Mouse (Mus musculus) neural tube, embryonic 14.5 days (tissue): Measurements from ENCODE around the gene D1Ertd622e. TPM values are rescaled to one million over a fixed set of nuclear protein-coding genes. Genes with fewer than 3 reads are reported as not detected.

ENCODE experiments used
- ATAC-seq: fragments of 200-750 bp; cut with Nextera tagmentation; 2 replicates; pipeline ENCODE4 v1.8.0; 2017; ENCODE audit warnings: low read depth, mild to moderate bottlenecking, moderate TSS enrichment, moderate library complexity
- H3K27ac ChIP-seq: fragments of 300-500 bp; sonication (generic); 2 replicates; pipeline ENCODE4 v1.5.1; 2014; ENCODE audit warnings: low read depth, mild to moderate bottlenecking, control low read depth, low read length, moderate library complexity, mixed read lengths
- H3K27me3 ChIP-seq: fragments of 300-500 bp; sonication (generic); 2 replicates; pipeline ENCODE4 v1.6.1; 2014; ENCODE audit warnings: low read length; ENCODE audit not compliant: control insufficient read depth, insufficient read depth
- H3K36me3 ChIP-seq: fragments of 300-500 bp; sonication (generic); 2 replicates; pipeline ENCODE4 v1.6.1; 2014; ENCODE audit warnings: low read length, mixed read lengths; ENCODE audit not compliant: control insufficient read depth, insufficient read depth
- H3K4me1 ChIP-seq: fragments of 300-500 bp; sonication (generic); 2 replicates; pipeline ENCODE4 v1.6.1; 2014; ENCODE audit warnings: low read length; ENCODE audit not compliant: control insufficient read depth, insufficient read depth
- H3K4me2 ChIP-seq: fragments of 300-500 bp; sonication (generic); 2 replicates; pipeline ENCODE4 v1.6.1; 2014; ENCODE audit warnings: mild to moderate bottlenecking, low read depth, low read length, control low read depth
- H3K4me3 ChIP-seq: fragments of 300-500 bp; sonication (generic); 2 replicates; pipeline ENCODE4 v1.5.1; 2014; ENCODE audit warnings: low read depth, low read length, control low read depth, mixed read lengths
- H3K9ac ChIP-seq: fragments of 300-500 bp; sonication (generic); replicated peaks from 2 replicates; pipeline ENCODE4 v1.6.1; 2014; ENCODE audit warnings: low read depth, mild to moderate bottlenecking, control low read depth, low read length, mixed read lengths
- H3K9me3 ChIP-seq: fragments of 300-500 bp; sonication (generic); 2 replicates; pipeline ENCODE4 v1.6.1; 2016; ENCODE audit warnings: low read length; ENCODE audit not compliant: control insufficient read depth
- WGBS: fragments of 180-500 bp; shearing (Covaris S2); extraction: QIAGEN DNeasy Blood & Tissue Kit; methylation state at CpG from one replicate; pipeline ENCODE4 v1.1.7; 2014; 5-methylcytosine and 5-hydroxymethylcytosine counted together
- polyA plus RNA-seq: library from polyadenylated mRNA; unstranded; fragments of >200 nt; fragmentation: Nextera tagmentation; extraction: Ambion mirVana; gene quantifications from 2 replicates; pipeline ENCODE4 v1.2.1, GENCODE M21; 2014

D1Ertd622e gene
- polyA plus RNA-seq, 1 experiment from 2014 or later = 62.2 TPM

DNA sequence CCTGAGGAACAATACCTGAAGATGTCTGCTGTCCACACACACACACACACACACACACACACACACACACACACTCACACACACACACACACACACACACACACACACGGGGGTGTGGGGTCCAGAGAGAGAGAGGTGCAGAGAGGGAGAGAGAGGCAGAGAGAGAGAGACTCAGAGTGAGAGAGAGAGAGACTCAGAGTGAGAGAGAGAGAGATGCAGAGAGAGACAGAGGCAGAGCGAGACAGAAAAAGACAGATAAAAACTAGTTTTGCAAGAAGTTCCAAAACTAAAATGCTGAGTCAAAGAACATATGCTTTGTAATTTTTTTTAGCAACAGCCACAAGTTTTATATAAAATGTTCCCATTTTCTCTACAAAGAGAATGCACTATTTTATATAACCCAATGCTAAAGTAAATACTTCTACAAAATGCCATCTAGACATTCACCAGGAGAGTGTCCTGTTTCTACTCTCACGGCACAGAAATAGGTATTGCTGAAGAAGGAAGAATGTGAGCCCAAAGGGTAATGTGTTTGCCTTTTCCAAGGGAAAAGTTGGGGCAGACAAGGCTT lies 11.2 kb downstream of the D1Ertd622e start:
- WGBS = 86% methylated on average over 3 of the region's 3 CpGs
- Histone ChIP-seq H3K27ac (no peak overlapping the region), H3K27me3 (no peaks in the 10 kb centered on the region), H3K4me3 (no peak overlapping the region), H3K4me2 (no peak overlapping the region), H3K9ac (no peak overlapping the region), H3K36me3 (no peaks in the 10 kb centered on the region), H3K4me1 (no peaks in the 10 kb centered on the region), H3K9me3 (no peaks in the 10 kb centered on the region)
- no peak for ATAC-seq

DNA sequence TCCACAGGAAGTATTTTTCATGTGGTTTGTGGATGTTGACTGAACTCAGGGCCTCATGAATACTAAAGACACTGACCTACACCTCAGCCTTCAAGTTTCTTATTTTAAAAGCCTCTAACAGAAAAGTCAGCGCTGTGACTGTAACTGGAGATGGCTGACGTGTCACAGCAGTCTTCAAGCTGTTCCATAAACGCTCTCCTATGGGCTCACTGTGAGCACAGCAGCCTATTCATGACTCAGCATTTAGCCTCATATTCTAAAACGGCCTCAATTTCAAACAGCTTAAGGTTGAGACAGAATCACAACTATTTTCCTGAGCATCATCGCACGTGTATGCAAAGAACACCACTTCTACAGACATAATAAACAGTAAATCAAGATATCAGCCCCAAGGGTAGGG lies 11.8 kb downstream of the D1Ertd622e start:
- H3K4me2 ChIP-seq = no peak overlapping the region
- H3K4me1 ChIP-seq = no peaks in the 10 kb centered on the region
- no peaks in the 10 kb centered on the region for H3K27me3 ChIP-seq
- ATAC-seq = no peak
- WGBS = 58% methylated on average over 6 of the region's 6 CpGs
- no peak overlapping the region for H3K27ac ChIP-seq
- H3K36me3 ChIP-seq = no peaks in the 10 kb centered on the region; the same call in 1 of the 2 replicates
- no peak overlapping the region for H3K9ac ChIP-seq
- H3K9me3 ChIP-seq = no peaks in the 10 kb centered on the region
- H3K4me3 ChIP-seq = no peak overlapping the region

DNA sequence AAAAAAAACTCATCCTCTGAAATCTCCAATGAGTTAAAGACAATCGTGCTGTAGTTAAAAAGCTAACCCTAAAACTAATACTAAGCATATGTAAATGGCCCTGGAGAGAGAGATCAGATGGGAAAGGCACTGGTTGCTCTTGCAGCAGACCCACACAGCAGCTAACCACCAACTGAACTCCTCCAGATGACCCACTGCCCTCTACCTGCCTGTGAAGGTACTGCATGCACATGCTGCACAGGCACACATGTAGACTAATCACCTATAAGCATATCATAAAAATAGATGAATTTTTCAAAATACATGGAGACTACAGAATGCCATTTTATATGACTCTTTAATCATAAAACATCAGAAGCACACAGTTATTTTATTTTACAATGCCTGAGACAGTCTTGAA lies 14.8 kb downstream of the D1Ertd622e start:
- 91% methylated on average over 1 of the region's 1 CpGs for WGBS
- Histone ChIP-seq H3K4me1 (no peaks in the 10 kb centered on the region), H3K9me3 (no peaks in the 10 kb centered on the region), H3K36me3 (no peaks in the 10 kb centered on the region; the same call in 1 of the 2 replicates), H3K27ac (no peak overlapping the region), H3K27me3 (no peaks in the 10 kb centered on the region), H3K4me3 (no peak overlapping the region), H3K9ac (no peak overlapping the region), H3K4me2 (no peak overlapping the region)
- ATAC-seq = no peak

- H3K4me3 ChIP-seq = no peak overlapping the region
- H3K4me2 ChIP-seq = no peak overlapping the region
- H3K9ac ChIP-seq = no peak overlapping the region
- H3K4me1 ChIP-seq = no peaks in the 10 kb centered on the region; the same call in 1 of the 2 replicates
- no peaks in the 10 kb centered on the region for H3K27me3 ChIP-seq
- no peaks in the 10 kb centered on the region for H3K36me3 ChIP-seq
- ATAC-seq = no peak
- no peak overlapping the region for H3K27ac ChIP-seq
- WGBS = 93% methylated on average over 8 of the region's 8 CpGs
- no peaks in the 10 kb centered on the region for H3K9me3 ChIP-seq
These were observed 27.8 kb downstream of the D1Ertd622e start for GRCm38 (mm10) chr1:97634104-97634503.

GRCm38 (mm10) chr1:97632545-97633256 lies 29.2 kb downstream of the D1Ertd622e start:
- H3K4me3 ChIP-seq = no peak overlapping the region
- no peaks in the 10 kb centered on the region for H3K36me3 ChIP-seq
- WGBS = 92% methylated on average over 10 of the region's 11 CpGs
- H3K27ac ChIP-seq = no peak overlapping the region
- H3K9me3 ChIP-seq = no peaks in the 10 kb centered on the region
- no peak overlapping the region for H3K4me2 ChIP-seq
- H3K4me1 ChIP-seq = no peaks in the 10 kb centered on the region; the same call in 1 of the 2 replicates
- no peak for ATAC-seq
- H3K27me3 ChIP-seq = no peaks in the 10 kb centered on the region
- no peak overlapping the region for H3K9ac ChIP-seq

DNA sequence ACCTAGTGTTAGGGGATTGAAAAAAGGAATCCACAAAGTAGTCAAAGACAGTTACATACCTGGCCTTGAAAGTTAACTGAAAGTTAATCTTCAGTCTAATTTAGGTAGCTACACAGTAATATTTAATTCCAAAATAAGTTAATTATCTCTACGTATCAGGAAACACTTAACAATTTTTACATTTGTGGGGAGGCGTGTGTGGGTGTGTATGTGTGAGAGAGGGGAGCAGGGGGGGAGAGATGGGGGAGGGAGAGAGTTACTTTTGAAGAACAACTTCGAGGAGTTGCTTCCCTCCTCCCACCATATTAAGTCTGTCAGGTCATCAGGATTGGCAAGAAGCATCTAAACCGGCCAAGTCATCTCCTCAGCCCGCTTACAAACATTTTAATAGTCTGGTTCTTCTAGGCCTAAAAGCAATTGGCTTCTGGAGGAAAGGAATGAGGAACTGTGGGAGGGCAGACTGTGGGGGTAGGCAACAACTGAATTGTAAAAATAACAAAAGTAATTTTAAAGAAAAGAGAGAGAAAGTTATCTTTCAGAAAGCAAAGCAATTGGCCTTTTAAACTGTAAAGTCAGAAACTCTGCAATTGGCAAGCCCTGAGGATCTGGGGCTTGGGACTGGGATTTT lies 29.9 kb downstream of the D1Ertd622e start:
- ATAC-seq = no peak
- Histone ChIP-seq H3K4me2 (no peak overlapping the region), H3K9ac (no peak overlapping the region), H3K9me3 (no peaks in the 10 kb centered on the region), H3K4me1 (no peaks in the 10 kb centered on the region; the same call in 1 of the 2 replicates), H3K36me3 (no peaks in the 10 kb centered on the region), H3K4me3 (no peak overlapping the region), H3K27ac (no peak overlapping the region), H3K27me3 (no peaks in the 10 kb centered on the region)
- 84% methylated on average over 5 of the region's 5 CpGs for WGBS

DNA sequence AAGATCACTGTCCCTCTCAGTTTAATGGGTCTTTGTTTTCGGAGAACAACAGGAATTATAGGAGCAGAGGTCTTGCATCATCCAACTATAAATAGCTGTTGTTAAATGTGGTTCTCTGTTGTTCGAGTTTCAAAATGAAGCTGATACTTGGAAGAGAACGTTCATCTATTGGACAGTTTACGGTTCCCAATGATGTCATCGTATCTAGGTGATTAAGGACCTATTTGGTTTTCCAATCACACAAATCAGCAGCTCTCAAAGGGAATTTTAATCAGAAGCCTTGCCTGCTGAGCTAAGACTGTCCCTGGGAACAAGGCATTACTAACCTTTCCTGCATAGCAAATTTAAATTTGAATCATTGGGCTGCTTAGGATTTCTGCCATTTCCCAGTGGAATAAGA lies 31.7 kb downstream of the D1Ertd622e start:
- H3K9me3 ChIP-seq = no peaks in the 10 kb centered on the region
- no peaks in the 10 kb centered on the region for H3K27me3 ChIP-seq
- H3K4me3 ChIP-seq = no peak overlapping the region
- H3K9ac ChIP-seq = no peak overlapping the region
- H3K4me2 ChIP-seq = no peak overlapping the region
- no peaks in the 10 kb centered on the region; the same call in 1 of the 2 replicates for H3K4me1 ChIP-seq
- peak; percentile 26; the same call in 1 of the 2 replicates for ATAC-seq
- no peak overlapping the region for H3K27ac ChIP-seq
- H3K36me3 ChIP-seq = no peaks in the 10 kb centered on the region
- WGBS = 50% methylated on average over 5 of the region's 5 CpGs

GRCm38 (mm10) chr1:97628859-97629258 lies 33.0 kb downstream of the D1Ertd622e start:
- H3K4me3 ChIP-seq = no peak overlapping the region
- no peak overlapping the region for H3K9ac ChIP-seq
- 69% methylated on average over 7 of the region's 7 CpGs for WGBS
- no peaks in the 10 kb centered on the region for H3K9me3 ChIP-seq
- ATAC-seq = no peak
- no peak overlapping the region for H3K27ac ChIP-seq
- H3K4me2 ChIP-seq = no peak overlapping the region
- no peaks in the 10 kb centered on the region for H3K27me3 ChIP-seq
- no peaks in the 10 kb centered on the region for H3K36me3 ChIP-seq
- H3K4me1 ChIP-seq = no peaks in the 10 kb centered on the region; the same call in 1 of the 2 replicates

- H3K27ac ChIP-seq = no peak overlapping the region
- H3K27me3 ChIP-seq = no peaks in the 10 kb centered on the region
- ATAC-seq = no peak
- H3K36me3 ChIP-seq = no peaks in the 10 kb centered on the region
- H3K9me3 ChIP-seq = no peaks in the 10 kb centered on the region
- H3K4me3 ChIP-seq = no peak overlapping the region
- no peak overlapping the region for H3K4me2 ChIP-seq
- H3K9ac ChIP-seq = no peak overlapping the region
- no peaks in the 10 kb centered on the region; the same call in 1 of the 2 replicates for H3K4me1 ChIP-seq
- WGBS = 77% methylated on average over 8 of the region's 8 CpGs
These were observed 33.9 kb downstream of the D1Ertd622e start for GRCm38 (mm10) chr1:97628016-97628415.
